Mouse (Mus musculus) cerebellum, adult 2 months (tissue): ENCODE data around the gene Nsd2. TPM values are rescaled to one million over a fixed set of nuclear protein-coding genes. Genes with fewer than 3 reads are reported as not detected.

ENCODE experiments used
- DNase-seq, 2 experiments: peaks; one replicate each; pipeline ENCODE4 v3.0.0; 2021
- H3K27ac ChIP-seq: fragments of 200-500 bp; 2 replicates; pipeline ENCODE4 v1.5.1; 2012; ENCODE audit warnings: low read length, control low read depth, inconsistent platforms; ENCODE audit not compliant: insufficient read depth
- H3K27me3 ChIP-seq: fragments of 200-500 bp; 2 replicates; pipeline ENCODE4 v1.6.1; 2012; ENCODE audit warnings: inconsistent platforms, mild to moderate bottlenecking, low read length, moderate library complexity; ENCODE audit not compliant: control insufficient read depth, insufficient read depth
- H3K4me1 ChIP-seq: fragments of 200-500 bp; 2 replicates; pipeline ENCODE4 v1.6.1; 2011; ENCODE audit warnings: low read length; ENCODE audit not compliant: control insufficient read depth, insufficient read depth
- H3K4me3 ChIP-seq: fragments of 200-500 bp; replicated peaks from 2 replicates; pipeline ENCODE3; 2011; ENCODE audit warnings: mild to moderate bottlenecking, low read depth, low read length, control low read depth; ENCODE audit not compliant: insufficient read depth
- CTCF ChIP-seq: fragments of 200-500 bp; IDR thresholded peaks from 2 replicates; pipeline ENCODE4 v1.5.1; 2011; ENCODE audit warnings: low read depth, mild to moderate bottlenecking, control low read depth, low read length, moderate library complexity, borderline replicate concordance; ENCODE audit not compliant: insufficient read depth
- POLR2A ChIP-seq: fragments of 200-500 bp; IDR thresholded peaks from 2 replicates; pipeline ENCODE4 v1.6.1; 2011; ENCODE audit warnings: low read length, control low read depth, borderline replicate concordance; ENCODE audit not compliant: insufficient read depth
- WGBS: fragments of 180-500 bp; shearing (Covaris S2); methylation state at CpG from one replicate; pipeline ENCODE4 v1.1.7; 2018; 5-methylcytosine and 5-hydroxymethylcytosine counted together
- polyA plus RNA-seq: library from polyadenylated mRNA; depleted of rRNA; stranded (reverse); fragments of >200 nt; gene quantifications from 2 replicates; pipeline ENCODE4 v1.2.3, GENCODE M21; 2012

Gene Nsd2
- polyA plus RNA-seq, 1 experiment: 43.3 TPM

DNA sequence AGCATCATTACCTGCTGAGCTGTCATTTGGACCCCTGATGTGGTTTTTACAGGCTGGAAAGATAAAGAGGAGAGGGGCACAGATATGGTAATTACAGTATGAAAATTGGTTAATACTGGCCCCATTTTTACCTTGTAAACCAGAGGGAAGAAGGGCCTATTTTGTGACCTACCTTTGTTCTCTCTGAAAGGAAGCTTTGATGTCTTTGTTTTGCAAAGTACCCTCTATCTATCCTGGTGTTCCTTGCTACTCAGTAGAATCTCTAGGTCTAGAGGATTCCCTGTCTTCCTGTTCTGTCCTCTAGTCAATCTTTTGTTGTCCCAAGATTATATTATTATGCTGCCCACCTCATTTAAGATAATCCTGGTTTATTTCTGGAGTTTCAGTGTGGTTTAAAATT lies 5.5 kb downstream of the Nsd2 start:
- Histone ChIP-seq H3K4me1 (peaks cover 2% of the 10 kb centered on the region; the same call in 1 of the 2 replicates), H3K27ac (no peak overlapping the region), H3K4me3 (no peak overlapping the region), H3K27me3 (no peaks in the 10 kb centered on the region)
- no peak for DNase-seq
- TF ChIP-seq CTCF (no peak), POLR2A (no peak)

DNA sequence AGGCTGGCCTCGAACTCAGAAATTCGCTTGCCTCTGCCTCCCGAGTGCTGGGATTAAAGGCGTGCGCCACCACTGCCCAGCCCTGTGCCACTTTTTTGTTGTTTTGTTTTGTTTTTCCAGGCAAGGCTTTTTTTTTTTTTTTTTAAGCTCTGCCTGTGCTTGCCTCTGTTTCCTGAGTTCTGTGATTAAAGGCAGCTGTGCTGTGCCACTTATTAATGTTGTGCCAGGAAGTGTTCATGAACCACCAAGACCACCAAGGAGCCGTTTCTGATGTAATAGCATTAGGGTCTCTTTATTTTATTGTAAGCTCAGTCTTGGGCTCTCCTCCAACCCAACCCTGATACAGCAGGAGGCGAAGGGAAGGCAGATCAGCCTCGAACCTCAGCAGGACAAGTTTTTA lies 7.6 kb downstream of the Nsd2 start:
- TF ChIP-seq POLR2A (no peak), CTCF (no peak)
- Histone ChIP-seq H3K27me3 (no peaks in the 10 kb centered on the region), H3K4me1 (no peaks in the 10 kb centered on the region; the same call in 1 of the 2 replicates), H3K27ac (no peak overlapping the region), H3K4me3 (no peak overlapping the region)
- WGBS: 71% methylated on average over 8 of the region's 8 CpGs
- DNase-seq: no peak

DNA sequence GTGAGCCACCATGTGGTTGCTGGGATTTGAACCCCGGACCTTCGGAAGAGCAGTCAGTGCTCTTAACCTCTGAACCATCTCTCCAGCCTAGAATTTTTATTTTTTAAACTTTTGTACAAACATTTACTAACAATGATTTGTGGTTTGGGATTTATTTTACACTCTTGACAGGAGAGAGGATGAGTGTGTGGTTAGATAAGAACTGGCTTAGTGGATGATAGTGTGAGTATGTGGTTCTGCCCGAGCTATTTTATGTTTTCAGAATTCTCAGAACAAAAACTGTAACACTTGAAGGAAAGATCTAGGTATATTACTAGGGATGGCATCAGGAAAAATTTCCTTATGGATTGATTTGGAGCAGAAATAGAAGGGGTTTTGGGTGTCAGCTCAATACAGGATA lies 9.4 kb downstream of the Nsd2 start:
- Histone ChIP-seq H3K4me3 (no peak overlapping the region), H3K4me1 (no peaks in the 10 kb centered on the region), H3K27ac (no peak overlapping the region), H3K27me3 (no peaks in the 10 kb centered on the region)
- no peak for TF ChIP-seq CTCF
- no peak for TF ChIP-seq POLR2A
- no peak for DNase-seq
- 91% methylated on average over 3 of the region's 3 CpGs for WGBS

DNA sequence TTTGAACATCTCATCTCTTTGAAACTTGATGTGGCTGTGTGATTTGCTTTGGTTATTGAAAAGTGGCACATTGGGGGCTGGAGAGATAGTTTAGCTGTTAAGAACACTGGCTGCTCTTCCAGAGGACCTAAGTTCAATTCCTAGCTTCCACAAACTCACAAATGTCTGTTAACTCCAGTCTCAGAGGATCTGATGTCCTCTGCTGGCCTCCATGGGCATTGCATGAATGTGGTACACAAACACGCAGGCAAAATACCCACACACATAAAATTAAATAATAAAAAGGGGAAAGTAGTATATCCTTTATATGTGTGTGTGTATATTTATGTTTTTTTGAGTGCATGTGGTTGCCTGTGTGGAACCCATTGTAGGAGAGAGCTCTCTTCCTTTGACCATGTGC lies 10.3 kb downstream of the Nsd2 start:
- Histone ChIP-seq H3K27ac (no peak overlapping the region), H3K4me3 (no peak overlapping the region), H3K27me3 (no peaks in the 10 kb centered on the region), H3K4me1 (no peaks in the 10 kb centered on the region)
- WGBS: 71% methylated on average over 1 of the region's 1 CpGs
- no peak for DNase-seq
- TF ChIP-seq POLR2A (no peak), CTCF (no peak; the same call in 1 of the 2 replicates)

DNA sequence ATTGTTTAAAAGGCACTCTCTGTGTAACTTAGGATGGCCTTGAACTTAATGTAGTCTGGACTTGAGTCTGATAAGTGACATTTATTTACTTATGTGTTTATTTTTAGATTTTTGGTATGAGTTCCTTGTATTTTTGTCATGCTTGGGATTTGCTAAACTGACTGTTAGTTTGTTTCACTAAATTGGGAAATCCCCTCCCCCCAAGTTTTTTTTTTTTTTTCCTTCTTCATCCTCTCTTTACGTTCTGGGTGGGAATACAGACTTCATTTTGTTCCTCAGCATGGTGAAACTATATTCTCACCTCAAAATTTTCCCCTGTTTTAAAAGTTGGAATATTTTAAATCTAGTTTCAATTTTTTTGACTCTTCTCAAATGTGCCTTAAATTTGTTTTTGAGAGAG lies 20.8 kb downstream of the Nsd2 start:
- WGBS: 94% methylated on average over 1 of the region's 1 CpGs
- no peak for TF ChIP-seq POLR2A
- no peak for DNase-seq
- Histone ChIP-seq H3K4me3 (no peak overlapping the region), H3K27me3 (no peaks in the 10 kb centered on the region), H3K27ac (no peak overlapping the region), H3K4me1 (no peaks in the 10 kb centered on the region)

DNA sequence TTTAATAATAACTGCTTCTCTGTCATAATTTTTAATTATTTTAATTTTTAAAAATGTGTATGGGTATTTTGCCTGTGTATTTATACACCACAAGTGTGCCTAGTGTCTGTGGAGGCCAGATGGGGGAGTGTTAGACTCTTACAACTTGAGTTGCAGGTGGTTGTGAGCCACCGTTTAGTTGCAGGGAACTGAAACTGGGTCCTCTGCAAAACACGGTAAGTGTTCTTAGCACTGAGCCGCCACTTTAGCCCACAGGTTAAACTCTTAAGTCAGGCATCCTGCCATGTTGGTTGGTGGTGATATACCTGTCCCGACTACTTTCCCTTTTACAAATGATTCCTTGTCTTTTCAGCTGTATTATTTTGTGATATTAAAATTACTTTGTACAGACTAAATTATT lies 22.0 kb downstream of the Nsd2 start:
- Histone ChIP-seq H3K27me3 (no peaks in the 10 kb centered on the region), H3K4me1 (no peaks in the 10 kb centered on the region), H3K4me3 (no peak overlapping the region), H3K27ac (no peak overlapping the region)
- TF ChIP-seq POLR2A (no peak), CTCF (no peak)
- DNase-seq: no peak
- WGBS: 86% methylated on average over 4 of the region's 4 CpGs

DNA sequence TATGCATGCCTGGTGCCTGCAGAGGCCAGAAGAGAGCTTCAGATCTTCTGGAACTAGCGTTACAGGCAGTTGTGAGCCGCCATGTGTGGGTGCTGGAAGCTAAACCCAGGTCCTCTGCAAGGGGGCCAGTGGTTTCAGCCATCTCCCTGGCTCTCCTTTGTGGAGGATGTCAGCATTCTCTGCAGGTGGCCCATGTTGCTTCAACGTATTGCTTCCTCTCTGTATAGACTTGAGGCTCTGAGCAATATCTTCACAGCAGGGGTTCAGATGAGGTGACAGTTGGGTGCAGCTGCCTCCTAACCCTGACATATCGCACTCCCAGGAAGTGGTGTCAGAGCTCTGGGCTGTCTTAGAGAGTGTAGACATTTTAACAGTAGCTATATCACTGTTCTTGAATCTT lies 30.9 kb downstream of the Nsd2 start:
- TF ChIP-seq CTCF: no peak
- TF ChIP-seq POLR2A: no peak
- Histone ChIP-seq H3K27me3 (no peaks in the 10 kb centered on the region), H3K4me1 (no peaks in the 10 kb centered on the region), H3K27ac (no peak overlapping the region), H3K4me3 (no peak overlapping the region)
- no peak for DNase-seq
- WGBS: 75% methylated on average over 4 of the region's 4 CpGs

DNA sequence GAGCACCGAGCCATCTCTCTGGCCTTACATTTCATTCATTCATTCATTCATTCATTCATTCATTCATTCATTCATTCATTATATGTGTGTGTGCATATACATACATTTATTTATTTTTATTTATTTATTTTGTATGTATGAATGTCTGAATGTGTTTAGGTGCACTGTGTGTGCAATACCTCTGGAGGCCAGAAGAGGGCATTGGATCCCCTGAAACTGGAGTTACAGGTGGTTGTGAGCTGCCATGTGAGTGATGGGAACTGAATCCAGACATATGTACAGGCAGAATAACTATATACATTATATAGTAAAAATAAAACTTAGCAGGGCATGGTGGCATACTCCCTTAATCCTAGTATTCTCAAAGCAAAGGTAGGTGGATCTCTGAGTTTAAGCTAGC lies 32.6 kb downstream of the Nsd2 start:
- H3K27ac ChIP-seq: no peak overlapping the region
- DNase-seq: no peak
- no peak overlapping the region for H3K4me3 ChIP-seq
- no peaks in the 10 kb centered on the region for H3K4me1 ChIP-seq
- 100% methylated on average over 1 of the region's 1 CpGs for whole genome bisulfite sequencing
- no peak; the same call in 1 of the 2 replicates for TF ChIP-seq CTCF
- TF ChIP-seq POLR2A: no peak
- no peaks in the 10 kb centered on the region for H3K27me3 ChIP-seq

DNA sequence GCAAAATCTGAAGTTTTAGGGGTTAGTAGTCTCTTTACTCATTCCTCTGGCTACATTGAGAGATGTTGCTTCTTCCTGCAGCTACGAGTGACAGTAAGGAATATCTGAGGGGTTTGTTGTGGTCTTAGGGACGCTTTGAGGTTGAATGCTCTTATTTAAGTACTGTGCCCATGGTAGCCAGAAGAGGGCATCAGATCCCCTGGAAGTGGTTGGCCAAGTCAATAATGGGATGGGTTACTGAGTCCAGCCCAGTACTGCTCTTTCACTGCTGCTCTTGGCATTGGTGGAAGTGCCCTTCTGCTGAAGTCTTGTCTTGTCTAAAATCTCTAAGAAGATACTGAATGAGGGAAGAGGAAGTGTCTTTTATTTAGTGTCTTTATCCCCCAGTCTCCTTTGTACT lies 33.5 kb downstream of the Nsd2 start:
- Histone ChIP-seq H3K4me1 (no peaks in the 10 kb centered on the region), H3K27me3 (no peaks in the 10 kb centered on the region), H3K4me3 (no peak overlapping the region), H3K27ac (0 out of 2 replicates have a peak overlapping the region, but pooled peaks have one; percentile 30)
- WGBS: 73% methylated on average over 2 of the region's 2 CpGs
- peak in 1 of 2 experiments; percentile 28 for DNase-seq
- peak; percentile 43; the same call in 1 of the 2 replicates for TF ChIP-seq CTCF
- no peak for TF ChIP-seq POLR2A

DNA sequence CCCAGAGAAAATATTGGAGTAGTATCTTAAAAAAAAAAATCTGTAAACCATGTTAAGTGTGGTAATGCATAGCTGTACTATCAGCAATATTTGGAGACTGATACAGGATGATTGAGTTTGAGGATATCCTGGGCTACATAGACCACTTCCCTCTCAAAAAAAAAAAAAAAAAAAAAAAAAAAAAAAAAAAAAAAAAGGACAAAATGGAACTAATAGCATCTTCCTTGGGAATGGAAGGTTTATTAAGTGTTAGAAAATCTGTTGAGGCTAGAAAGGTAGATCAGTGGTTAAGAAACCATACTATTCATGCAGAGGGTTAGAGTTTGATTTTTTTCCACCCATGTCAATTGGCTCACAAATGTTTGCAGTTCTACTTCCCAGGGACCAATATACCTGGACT lies 37.2 kb downstream of the Nsd2 start:
- Histone ChIP-seq H3K27ac (no peak overlapping the region), H3K4me3 (no peak overlapping the region), H3K27me3 (no peaks in the 10 kb centered on the region), H3K4me1 (no peaks in the 10 kb centered on the region)
- no peak for DNase-seq
- no peak for TF ChIP-seq POLR2A
- TF ChIP-seq CTCF: no peak
